Mouse (Mus musculus): ENCODE results near the gene Olfr933. TPM values are rescaled to one million over a fixed set of nuclear protein-coding genes. Genes with fewer than 3 reads are reported as not detected.

The Olfr933 gene
- polyA plus RNA-seq (2014; fragmentation: Nextera tagmentation; extraction: Ambion mirVana), result not detected in 2 replicates

GRCm38 (mm10) chr9:38972013-38972412 lies at the start of gene Olfr933:
Gene Olfr933, plus strand, starts transcription at chr9:38972313.
- no peak within 1 kb of the TSS for H3K9ac ChIP-seq (replicated peaks; ENCODE audit: low read depth, low read length)
- H3K36me3 ChIP-seq (ENCODE audit: control insufficient read depth, insufficient read depth, low read length), result no peaks in the 10 kb centered on the region
- H3K27me3 ChIP-seq (ENCODE audit: control insufficient read depth, insufficient read depth, low read length), result no peaks in the 10 kb centered on the region
- no peak within 1 kb of the TSS for H3K4me3 ChIP-seq (ENCODE audit: low read depth, low read length)
- H3K9me3 ChIP-seq (ENCODE audit: control insufficient read depth, low read length), result no peaks in the 10 kb centered on the region
- no peak within 1 kb of the TSS for H3K4me2 ChIP-seq (ENCODE audit: low read depth, low read length)
- no peak for ATAC-seq (ENCODE audit: low read depth)
- H3K4me1 ChIP-seq (ENCODE audit: control insufficient read depth, insufficient read depth, low read length), result no peaks in the 10 kb centered on the region
- 75% methylated on average over 4 of the region's 4 CpGs for WGBS
- H3K27ac ChIP-seq (ENCODE audit: low read depth, low read length), result no peak within 1 kb of the TSS

- Histone ChIP-seq H3K36me3 (ENCODE audit: control insufficient read depth, insufficient read depth, low read length) (no peaks in the 10 kb centered on the region), H3K9ac (replicated peaks; ENCODE audit: low read depth, low read length) (no peak within 1 kb of the TSS), H3K27me3 (ENCODE audit: control insufficient read depth, insufficient read depth, low read length) (no peaks in the 10 kb centered on the region), H3K4me1 (ENCODE audit: control insufficient read depth, insufficient read depth, low read length) (no peaks in the 10 kb centered on the region), H3K4me2 (ENCODE audit: low read depth, low read length) (no peak within 1 kb of the TSS), H3K27ac (ENCODE audit: low read depth, low read length) (no peak within 1 kb of the TSS), H3K9me3 (ENCODE audit: control insufficient read depth, low read length) (no peaks in the 10 kb centered on the region), H3K4me3 (ENCODE audit: low read depth, low read length) (no peak within 1 kb of the TSS)
- no peak for ATAC-seq (ENCODE audit: low read depth)
Observed at GRCm38 (mm10) chr9:38929509-38929908, 42.6 kb upstream of the Olfr933 start, which contains the start of gene Olfr930. Gene Olfr930, plus strand, starts transcription at chr9:38929809.

DNA sequence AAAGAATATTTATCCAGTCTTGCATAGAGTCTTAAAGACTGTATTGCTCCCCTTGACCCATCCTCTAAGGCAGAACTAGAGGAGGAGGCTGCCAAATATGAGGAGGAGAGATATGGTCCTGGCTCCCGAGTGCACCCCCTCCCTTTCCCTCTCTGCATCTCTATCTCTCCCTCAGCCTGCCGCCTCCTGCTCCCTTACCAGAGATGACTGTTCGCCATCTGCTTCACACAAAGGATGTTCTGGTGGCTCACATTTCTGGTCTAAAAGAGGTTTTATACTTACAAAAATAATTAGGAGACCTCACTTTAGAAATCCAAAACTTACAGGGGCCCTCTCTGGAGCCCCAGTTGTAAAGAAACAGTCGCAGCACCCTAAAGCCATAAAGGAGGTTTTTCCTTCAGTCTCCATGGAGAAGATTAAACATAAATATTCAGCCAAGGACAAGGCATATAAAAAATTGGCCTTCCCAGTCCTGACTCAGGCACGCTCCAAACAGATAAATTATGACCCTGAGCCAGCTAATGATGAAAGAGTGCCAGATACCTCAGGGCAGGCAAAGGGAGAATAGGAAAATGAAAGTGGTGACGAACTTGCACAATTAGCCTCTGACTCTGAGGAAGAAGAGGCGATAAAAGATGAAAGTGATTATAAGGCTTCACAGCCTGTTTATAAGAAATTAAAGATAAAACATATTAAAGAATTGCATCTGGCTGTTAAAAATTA lies 18.6 kb upstream of the Olfr933 start:
- H3K36me3 ChIP-seq (ENCODE audit: control insufficient read depth, insufficient read depth, low read length), result no peaks in the 10 kb centered on the region
- no peaks in the 10 kb centered on the region for H3K9me3 ChIP-seq (ENCODE audit: control insufficient read depth, low read length)
- H3K27ac ChIP-seq (ENCODE audit: low read depth, low read length), result no peak overlapping the region
- H3K4me3 ChIP-seq (ENCODE audit: low read depth, low read length), result no peak overlapping the region
- H3K9ac ChIP-seq (replicated peaks; ENCODE audit: low read depth, low read length), result no peak overlapping the region
- 48% methylated on average over 7 of the region's 7 CpGs for WGBS
- no peak overlapping the region for H3K4me2 ChIP-seq (ENCODE audit: low read depth, low read length)
- no peaks in the 10 kb centered on the region for H3K27me3 ChIP-seq (ENCODE audit: control insufficient read depth, insufficient read depth, low read length)
- H3K4me1 ChIP-seq (ENCODE audit: control insufficient read depth, insufficient read depth, low read length), result no peaks in the 10 kb centered on the region
- ATAC-seq (ENCODE audit: low read depth), result no peak; the same call in 1 of the 2 replicates

- H3K9ac ChIP-seq (replicated peaks; ENCODE audit: low read depth, low read length), result no peak overlapping the region
- no peaks in the 10 kb centered on the region for H3K9me3 ChIP-seq (ENCODE audit: control insufficient read depth, low read length)
- no peak overlapping the region for H3K4me2 ChIP-seq (ENCODE audit: low read depth, low read length)
- no peak overlapping the region for H3K4me3 ChIP-seq (ENCODE audit: low read depth, low read length)
- 76% methylated on average over 4 of the region's 4 CpGs for WGBS
- H3K4me1 ChIP-seq (ENCODE audit: control insufficient read depth, insufficient read depth, low read length), result no peaks in the 10 kb centered on the region
- no peaks in the 10 kb centered on the region for H3K36me3 ChIP-seq (ENCODE audit: control insufficient read depth, insufficient read depth, low read length)
- H3K27me3 ChIP-seq (ENCODE audit: control insufficient read depth, insufficient read depth, low read length), result no peaks in the 10 kb centered on the region
- no peak for ATAC-seq (ENCODE audit: low read depth)
- H3K27ac ChIP-seq (ENCODE audit: low read depth, low read length), result no peak overlapping the region
Observed at GRCm38 (mm10) chr9:38954124-38954416, 18.0 kb upstream of the Olfr933 start.

- Histone ChIP-seq H3K9me3 (ENCODE audit: control insufficient read depth, low read length) (no peaks in the 10 kb centered on the region), H3K27ac (ENCODE audit: low read depth, low read length) (no peak within 1 kb of the TSS), H3K9ac (replicated peaks; ENCODE audit: low read depth, low read length) (no peak within 1 kb of the TSS), H3K36me3 (ENCODE audit: control insufficient read depth, insufficient read depth, low read length) (no peaks in the 10 kb centered on the region), H3K27me3 (ENCODE audit: control insufficient read depth, insufficient read depth, low read length) (no peaks in the 10 kb centered on the region), H3K4me1 (ENCODE audit: control insufficient read depth, insufficient read depth, low read length) (no peaks in the 10 kb centered on the region), H3K4me2 (ENCODE audit: low read depth, low read length) (no peak within 1 kb of the TSS), H3K4me3 (ENCODE audit: low read depth, low read length) (no peak within 1 kb of the TSS)
- no peak for ATAC-seq (ENCODE audit: low read depth)
- 96% methylated on average over 2 of the region's 2 CpGs for WGBS
Observed at GRCm38 (mm10) chr9:38988215-38988614, 16.1 kb downstream of the Olfr933 start, which contains the start of gene Olfr934. Gene Olfr934, minus strand, starts transcription at chr9:38988315.

DNA sequence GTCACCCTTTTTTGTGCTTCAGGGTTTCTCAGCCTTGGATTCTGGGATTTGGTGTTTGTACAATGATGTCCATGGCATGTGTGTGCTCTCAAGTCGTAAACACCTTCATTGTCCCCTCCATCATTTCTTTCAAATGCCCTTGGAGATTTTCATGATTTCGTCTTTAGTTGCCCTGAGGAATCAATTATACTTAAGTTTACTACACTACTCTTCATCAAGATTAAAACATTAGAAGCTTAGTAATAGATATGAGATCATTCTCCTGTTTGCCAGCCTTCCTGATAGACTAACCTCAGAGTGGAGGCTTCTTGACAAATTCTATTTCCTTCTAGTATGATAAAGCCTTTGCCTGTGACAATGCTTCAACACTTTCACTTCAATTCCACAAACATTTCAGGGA lies 27.5 kb downstream of the Olfr933 start, which contains the start of gene Olfr935:
TSS of gene Olfr935 (minus strand) at position 101 of the 400 bp plus-strand sequence.
- no peak within 1 kb of the TSS for H3K9ac ChIP-seq (replicated peaks; ENCODE audit: low read depth, low read length)
- no peak within 1 kb of the TSS for H3K27ac ChIP-seq (ENCODE audit: low read depth, low read length)
- no peaks in the 10 kb centered on the region for H3K4me1 ChIP-seq (ENCODE audit: control insufficient read depth, insufficient read depth, low read length)
- H3K36me3 ChIP-seq (ENCODE audit: control insufficient read depth, insufficient read depth, low read length), result no peaks in the 10 kb centered on the region
- WGBS, result 83% methylated on average over 2 of the region's 2 CpGs
- no peak within 1 kb of the TSS for H3K4me3 ChIP-seq (ENCODE audit: low read depth, low read length)
- H3K27me3 ChIP-seq (ENCODE audit: control insufficient read depth, insufficient read depth, low read length), result no peaks in the 10 kb centered on the region
- no peak for ATAC-seq (ENCODE audit: low read depth)
- H3K9me3 ChIP-seq (ENCODE audit: control insufficient read depth, low read length), result no peaks in the 10 kb centered on the region
- no peak within 1 kb of the TSS for H3K4me2 ChIP-seq (ENCODE audit: low read depth, low read length)

DNA sequence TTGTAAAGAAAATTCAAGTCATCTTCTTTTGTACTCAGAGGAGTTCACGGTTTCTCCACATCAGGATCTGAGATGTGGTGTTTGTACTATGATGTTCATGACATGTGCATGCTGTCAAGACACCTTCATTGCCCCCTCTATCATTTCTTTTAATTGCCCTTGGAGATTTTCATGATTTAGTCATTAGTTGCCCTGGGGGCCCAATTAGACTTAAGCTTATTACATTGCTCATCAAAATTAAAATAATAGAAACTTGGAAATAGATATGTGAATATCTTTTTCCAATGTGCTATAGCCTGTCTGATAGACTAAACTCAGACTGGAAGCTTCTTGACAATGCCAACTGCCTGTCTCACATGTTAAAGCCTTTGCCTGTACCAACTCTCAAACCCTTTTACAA lies 51.2 kb downstream of the Olfr933 start, which contains the start of gene Olfr146:
TSS of gene Olfr146 (minus strand) at position 101 of the 400 bp plus-strand sequence.
- WGBS, result 80% methylated on average over 1 of the region's 1 CpGs
- no peaks in the 10 kb centered on the region for H3K27me3 ChIP-seq (ENCODE audit: control insufficient read depth, insufficient read depth, low read length)
- H3K4me1 ChIP-seq (ENCODE audit: control insufficient read depth, insufficient read depth, low read length), result no peaks in the 10 kb centered on the region
- H3K27ac ChIP-seq (ENCODE audit: low read depth, low read length), result no peak within 1 kb of the TSS
- no peak within 1 kb of the TSS for H3K9ac ChIP-seq (replicated peaks; ENCODE audit: low read depth, low read length)
- no peak for ATAC-seq (ENCODE audit: low read depth)
- no peak within 1 kb of the TSS for H3K4me3 ChIP-seq (ENCODE audit: low read depth, low read length)
- no peaks in the 10 kb centered on the region for H3K9me3 ChIP-seq (ENCODE audit: control insufficient read depth, low read length)
- H3K36me3 ChIP-seq (ENCODE audit: control insufficient read depth, insufficient read depth, low read length), result no peaks in the 10 kb centered on the region
- no peak within 1 kb of the TSS for H3K4me2 ChIP-seq (ENCODE audit: low read depth, low read length)

Other genes starting within 250 kb of the Olfr933 start
- gene Olfr920, start 220.0 kb upstream of the Olfr933 start, polyA plus RNA-seq (2014; fragmentation: Nextera tagmentation; extraction: Ambion mirVana), result 0.06 TPM in 1 of 2 replicates, not detected in the other
- not detected in 2 replicates for gene Olfr921, start 199.2 kb upstream of the Olfr933 start, polyA plus RNA-seq (2014; fragmentation: Nextera tagmentation; extraction: Ambion mirVana)
- not detected in 2 replicates for gene Olfr922, start 157.7 kb upstream of the Olfr933 start, polyA plus RNA-seq (2014; fragmentation: Nextera tagmentation; extraction: Ambion mirVana)
- gene Olfr923, start 145.8 kb upstream of the Olfr933 start, polyA plus RNA-seq (2014; fragmentation: Nextera tagmentation; extraction: Ambion mirVana), result not detected in 2 replicates
- gene Olfr924, start 127.9 kb upstream of the Olfr933 start, polyA plus RNA-seq (2014; fragmentation: Nextera tagmentation; extraction: Ambion mirVana), result not detected in 2 replicates
- gene Olfr26, start 117.3 kb upstream of the Olfr933 start, polyA plus RNA-seq (2014; fragmentation: Nextera tagmentation; extraction: Ambion mirVana), result not detected in 2 replicates
- not detected in 2 replicates for gene Olfr926, start 95.2 kb upstream of the Olfr933 start, polyA plus RNA-seq (2014; fragmentation: Nextera tagmentation; extraction: Ambion mirVana)
- gene Olfr930, start 42.5 kb upstream of the Olfr933 start, polyA plus RNA-seq (2014; fragmentation: Nextera tagmentation; extraction: Ambion mirVana), result not detected in 2 replicates
- gene Olfr934, start 16.0 kb downstream of the Olfr933 start, polyA plus RNA-seq (2014; fragmentation: Nextera tagmentation; extraction: Ambion mirVana), result not detected in 2 replicates
- gene Olfr935, start 27.4 kb downstream of the Olfr933 start, polyA plus RNA-seq (2014; fragmentation: Nextera tagmentation; extraction: Ambion mirVana), result not detected in 2 replicates
- not detected in 2 replicates for gene Olfr146, start 51.1 kb downstream of the Olfr933 start, polyA plus RNA-seq (2014; fragmentation: Nextera tagmentation; extraction: Ambion mirVana)
- gene Olfr937, start 92.6 kb downstream of the Olfr933 start, polyA plus RNA-seq (2014; fragmentation: Nextera tagmentation; extraction: Ambion mirVana), result not detected in 2 replicates
- not detected in 2 replicates for gene Olfr938, start 106.6 kb downstream of the Olfr933 start, polyA plus RNA-seq (2014; fragmentation: Nextera tagmentation; extraction: Ambion mirVana)
- gene Olfr27, start 155.8 kb downstream of the Olfr933 start, polyA plus RNA-seq (2014; fragmentation: Nextera tagmentation; extraction: Ambion mirVana), result not detected in 2 replicates
- gene Olfr943, start 194.0 kb downstream of the Olfr933 start, polyA plus RNA-seq (2014; fragmentation: Nextera tagmentation; extraction: Ambion mirVana), result not detected in 2 replicates
- not detected in 2 replicates for gene Olfr944, start 229.6 kb downstream of the Olfr933 start, polyA plus RNA-seq (2014; fragmentation: Nextera tagmentation; extraction: Ambion mirVana)

Data from neural tube, embryonic 14.5 days (tissue).